Mouse (Mus musculus) megakaryocyte, embryonic 14.5 days (primary cell): ENCODE measurements around the gene Dpp7.

ENCODE experiments used
- FLI1 ChIP-seq: IDR thresholded peaks from 2 replicates; pipeline ENCODE4 v1.6.1; 2012; ENCODE audit warnings: low read length, inconsistent platforms, mixed read lengths
- GATA1 ChIP-seq: IDR thresholded peaks from 3 replicates; pipeline ENCODE4 v1.6.1; 2012; ENCODE audit warnings: mixed read lengths, low read length, inconsistent platforms, borderline replicate concordance

- TF ChIP-seq GATA1 = no peak
- no peak for TF ChIP-seq FLI1
Measured at GRCm38 (mm10) chr2:25305587-25306359, 50.4 kb downstream of the Dpp7 start.
